Mouse (Mus musculus): ENCODE measurements around the gene Gm28048. TPM values are rescaled to one million over a fixed set of nuclear protein-coding genes. Genes with fewer than 3 reads are reported as not detected.

Gene Gm28048
- polyA plus RNA-seq, 1 experiment: not detected

- Histone ChIP-seq H3K27me3 (replicated peaks) (no peaks in the 10 kb centered on the region), H3K4me3 (replicated peaks) (no peak overlapping the region), H3K9me3 (peaks cover 14% of the 10 kb centered on the region), H3K36me3 (replicated peaks; ENCODE audit: low read length) (peaks cover 44% of the 10 kb centered on the region), H3K4me1 (peaks cover 40% of the 10 kb centered on the region)
- TF ChIP-seq FLI1 (IDR thresholded peaks at IDR 0.05; ENCODE audit: low read length) (no peak), GATA1 (IDR thresholded peaks at IDR 0.05; ENCODE audit: borderline replicate concordance, low read length) (no peak)
These were observed 181.9 kb downstream of the Gm28048 start for GRCm38 (mm10) chr11:22799987-22800424.

- peaks cover 45% of the 10 kb centered on the region for H3K36me3 ChIP-seq (replicated peaks; ENCODE audit: low read length)
- H3K27me3 ChIP-seq (replicated peaks): no peaks in the 10 kb centered on the region
- no peak overlapping the region for H3K4me3 ChIP-seq (replicated peaks)
- peaks cover 51% of the 10 kb centered on the region for H3K4me1 ChIP-seq
- peaks cover 10% of the 10 kb centered on the region for H3K9me3 ChIP-seq
- TF ChIP-seq FLI1 (IDR thresholded peaks at IDR 0.05; ENCODE audit: low read length) (no peak), GATA1 (IDR thresholded peaks at IDR 0.05; ENCODE audit: borderline replicate concordance, low read length) (no peak)
These were observed 183.0 kb downstream of the Gm28048 start for GRCm38 (mm10) chr11:22798916-22799315.

GRCm38 (mm10) chr11:22794734-22795133, 187.2 kb downstream of the Gm28048 start:
- Histone ChIP-seq H3K36me3 (replicated peaks; ENCODE audit: low read length) (peaks cover 34% of the 10 kb centered on the region), H3K27me3 (replicated peaks) (no peaks in the 10 kb centered on the region), H3K4me3 (replicated peaks) (no peak overlapping the region), H3K4me1 (peaks cover 54% of the 10 kb centered on the region), H3K9me3 (no peaks in the 10 kb centered on the region)
- TF ChIP-seq FLI1 (IDR thresholded peaks at IDR 0.05; ENCODE audit: low read length) (no peak), GATA1 (IDR thresholded peaks at IDR 0.05; ENCODE audit: borderline replicate concordance, low read length) (no peak)

GRCm38 (mm10) chr11:22793881-22794203, 188.0 kb downstream of the Gm28048 start:
- TF ChIP-seq GATA1 (IDR thresholded peaks at IDR 0.05; ENCODE audit: borderline replicate concordance, low read length) (no peak), FLI1 (IDR thresholded peaks at IDR 0.05; ENCODE audit: low read length) (no peak)
- no peak overlapping the region for H3K4me3 ChIP-seq (replicated peaks)
- no peaks in the 10 kb centered on the region for H3K9me3 ChIP-seq
- no peaks in the 10 kb centered on the region for H3K27me3 ChIP-seq (replicated peaks)
- peaks cover 31% of the 10 kb centered on the region for H3K36me3 ChIP-seq (replicated peaks; ENCODE audit: low read length)
- H3K4me1 ChIP-seq: peaks cover 50% of the 10 kb centered on the region

- TF ChIP-seq FLI1 (IDR thresholded peaks at IDR 0.05; ENCODE audit: low read length): no peak
- TF ChIP-seq GATA1 (IDR thresholded peaks at IDR 0.05; ENCODE audit: borderline replicate concordance, low read length): no peak
- Histone ChIP-seq H3K36me3 (replicated peaks; ENCODE audit: low read length) (peaks cover 33% of the 10 kb centered on the region), H3K4me3 (replicated peaks) (no peak overlapping the region), H3K27me3 (replicated peaks) (no peaks in the 10 kb centered on the region), H3K9me3 (no peaks in the 10 kb centered on the region), H3K4me1 (peaks cover 53% of the 10 kb centered on the region)
These were observed 188.6 kb downstream of the Gm28048 start for GRCm38 (mm10) chr11:22793176-22793880.

- TF ChIP-seq FLI1 (IDR thresholded peaks at IDR 0.05; ENCODE audit: low read length): no peak
- no peak for TF ChIP-seq GATA1 (IDR thresholded peaks at IDR 0.05; ENCODE audit: borderline replicate concordance, low read length)
- H3K4me3 ChIP-seq (replicated peaks): no peak overlapping the region
- no peaks in the 10 kb centered on the region for H3K9me3 ChIP-seq
- peaks cover 33% of the 10 kb centered on the region for H3K36me3 ChIP-seq (replicated peaks; ENCODE audit: low read length)
- H3K27me3 ChIP-seq (replicated peaks): no peaks in the 10 kb centered on the region
- H3K4me1 ChIP-seq: peaks cover 52% of the 10 kb centered on the region
These were observed 189.7 kb downstream of the Gm28048 start for GRCm38 (mm10) chr11:22792149-22792548.

GRCm38 (mm10) chr11:22791726-22792125, 190.2 kb downstream of the Gm28048 start:
- TF ChIP-seq GATA1 (IDR thresholded peaks at IDR 0.05; ENCODE audit: borderline replicate concordance, low read length) (no peak), FLI1 (IDR thresholded peaks at IDR 0.05; ENCODE audit: low read length) (no peak)
- no peaks in the 10 kb centered on the region for H3K27me3 ChIP-seq (replicated peaks)
- H3K4me1 ChIP-seq: peaks cover 48% of the 10 kb centered on the region
- peaks cover 36% of the 10 kb centered on the region for H3K36me3 ChIP-seq (replicated peaks; ENCODE audit: low read length)
- no peaks in the 10 kb centered on the region for H3K9me3 ChIP-seq
- H3K4me3 ChIP-seq (replicated peaks): no peak overlapping the region

GRCm38 (mm10) chr11:22787833-22788232, 194.1 kb downstream of the Gm28048 start:
- peaks cover 12% of the 10 kb centered on the region for H3K36me3 ChIP-seq (replicated peaks; ENCODE audit: low read length)
- TF ChIP-seq GATA1 (IDR thresholded peaks at IDR 0.05; ENCODE audit: borderline replicate concordance, low read length) (no peak), FLI1 (IDR thresholded peaks at IDR 0.05; ENCODE audit: low read length) (no peak)

More at GRCm38 (mm10) chr11:22787833-22788232, 194.1 kb downstream of the Gm28048 start:
- Histone ChIP-seq H3K9me3 (no peaks in the 10 kb centered on the region), H3K27me3 (replicated peaks) (no peaks in the 10 kb centered on the region), H3K4me3 (replicated peaks) (no peak overlapping the region), H3K4me1 (peaks cover 27% of the 10 kb centered on the region)

Other genes starting within 250 kb of the Gm28048 start
- 6.1 TPM in 1 of 2 replicates, not detected in the other for gene B3gnt2, start 121.1 kb downstream of the Gm28048 start, polyA plus RNA-seq (2012; ENCODE audit: insufficient read depth, low replicate concordance)
- gene Zrsr1, start 10.1 kb downstream of the Gm28048 start, polyA plus RNA-seq (2012; ENCODE audit: insufficient read depth, low replicate concordance): 2.8 and 3.1 TPM in 2 replicates
- gene Commd1, start 292 bp upstream of the Gm28048 start, polyA plus RNA-seq (2012; ENCODE audit: insufficient read depth, low replicate concordance): 30.3 and 45.3 TPM in 2 replicates
- gene Cct4, start 8.4 kb upstream of the Gm28048 start, polyA plus RNA-seq (2012; ENCODE audit: insufficient read depth, low replicate concordance): 218 and 273 TPM in 2 replicates
- gene Fam161a, start 25.4 kb upstream of the Gm28048 start, polyA plus RNA-seq (2012; ENCODE audit: insufficient read depth, low replicate concordance): 0.39 TPM in 1 of 2 replicates, not detected in the other